Mouse (Mus musculus): ENCODE results near the gene Rdm1. TPM values are rescaled to one million over a fixed set of nuclear protein-coding genes. Genes with fewer than 3 reads are reported as not detected.
"Not testable (repeated sequence)": the region's sequence is repeated elsewhere in the genome, so short reads cannot be mapped to it uniquely, and the experiment has no call there.

The Rdm1 gene
- total RNA-seq, 2 experiments from 2014 or later = 21.6 to 25.0 TPM

- DNase-seq = no peak
These were observed 9.8 kb upstream of the Rdm1 start for GRCm38 (mm10) chr11:101616948-101617767.

- DNase-seq = no peak
These were observed 9.1 kb upstream of the Rdm1 start for GRCm38 (mm10) chr11:101617849-101618248.

- DNase-seq = no peak
These were observed 8.4 kb upstream of the Rdm1 start for GRCm38 (mm10) chr11:101618596-101618995.

GRCm38 (mm10) chr11:101620022-101620655 lies 6.9 kb upstream of the Rdm1 start:
- DNase-seq = not testable (repeated sequence)

GRCm38 (mm10) chr11:101626649-101626994 lies 373 bp upstream of the Rdm1 start:
- no peak for DNase-seq

GRCm38 (mm10) chr11:101627857-101628559 lies 1.0 kb downstream of the Rdm1 start:
- DNase-seq = peak; percentile 77

GRCm38 (mm10) chr11:101628733-101629417 lies 1.9 kb downstream of the Rdm1 start:
- not testable (repeated sequence) for DNase-seq

- DNase-seq = no peak
These were observed 8.7 kb downstream of the Rdm1 start for GRCm38 (mm10) chr11:101635660-101636059.

- no peak for DNase-seq
These were observed 12.8 kb downstream of the Rdm1 start for GRCm38 (mm10) chr11:101639761-101640160.

- peak; percentile 73 for DNase-seq
These were observed 14.1 kb downstream of the Rdm1 start for GRCm38 (mm10) chr11:101640857-101641709.

- not testable (repeated sequence) for DNase-seq
These were observed 15.0 kb downstream of the Rdm1 start for GRCm38 (mm10) chr11:101641710-101642642.

GRCm38 (mm10) chr11:101642931-101643330 lies 15.9 kb downstream of the Rdm1 start:
- DNase-seq = no peak

- no peak for DNase-seq
These were observed 17.6 kb downstream of the Rdm1 start for GRCm38 (mm10) chr11:101644591-101644990.

- DNase-seq = not testable (repeated sequence)
These were observed 18.0 kb downstream of the Rdm1 start for GRCm38 (mm10) chr11:101645043-101645410.

- DNase-seq = peak; percentile 66
These were observed 18.7 kb downstream of the Rdm1 start for GRCm38 (mm10) chr11:101645411-101646282.

GRCm38 (mm10) chr11:101646283-101646794 lies 19.3 kb downstream of the Rdm1 start:
- not testable (repeated sequence) for DNase-seq

GRCm38 (mm10) chr11:101647093-101647492 lies 20.1 kb downstream of the Rdm1 start:
- not testable (repeated sequence) for DNase-seq

GRCm38 (mm10) chr11:101656356-101656755 lies 29.4 kb downstream of the Rdm1 start:
- no peak for DNase-seq

GRCm38 (mm10) chr11:101657528-101657885 lies 30.5 kb downstream of the Rdm1 start:
- no peak for DNase-seq
